Mouse (Mus musculus) embryo, embryonic 9.5 days (tissue): ENCODE data around the gene Cd101.
A peak's percentile ranks its signal among the peaks of the same experiment; 100 is the strongest.

Experiments
- DNase-seq: peaks from one replicate; pipeline ENCODE4 v3.0.0-alpha.2; 2017; ENCODE audit errors: extremely low spot score

Gene Cd101

GRCm38 (mm10) chr3:101029339-101029738, at the start of gene Cd101:
Gene Cd101, minus strand, starts transcription at chr3:101029556.
- DNase-seq, result no peak

DNA sequence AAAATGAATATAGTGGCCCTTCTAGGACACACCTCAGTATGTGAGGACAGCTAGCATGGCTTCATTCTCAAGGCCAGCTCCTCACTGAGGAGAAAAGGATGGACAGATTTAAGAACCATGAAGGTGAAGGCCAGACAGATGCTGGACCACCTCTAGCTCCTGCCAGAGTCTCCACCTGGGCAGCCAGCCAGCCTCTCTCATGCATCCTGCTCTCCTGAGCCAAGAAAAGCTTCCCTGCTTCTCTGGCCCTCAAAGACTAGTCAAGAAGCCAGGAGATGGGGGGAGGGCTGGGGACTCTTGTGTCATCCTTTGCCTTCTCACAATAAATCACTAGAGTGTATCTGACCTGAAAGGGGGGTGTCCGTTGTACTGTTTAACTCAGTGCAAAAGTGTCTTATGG, 49.0 kb upstream of the Cd101 start:
- DNase-seq, result no peak

DNA sequence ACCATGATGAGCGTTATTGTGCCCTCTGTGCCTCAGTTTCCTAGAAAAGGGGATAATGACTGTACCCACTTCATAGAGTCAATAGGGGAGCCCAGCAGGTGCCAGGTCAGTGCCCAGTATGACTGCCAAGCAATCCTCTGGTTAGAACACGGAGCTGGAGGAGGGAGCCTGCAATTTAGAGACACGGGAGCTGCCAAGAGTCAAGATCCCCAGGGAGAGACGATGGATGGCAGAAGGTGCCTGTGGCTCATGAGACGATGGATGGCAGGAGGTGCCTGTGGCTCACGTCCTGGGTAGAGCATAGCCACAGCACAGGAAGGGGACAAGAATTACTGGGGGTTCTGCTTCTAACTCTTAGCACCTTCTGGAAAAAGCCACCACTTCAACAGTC, 48.3 kb upstream of the Cd101 start:
- no peak for DNase-seq

GRCm38 (mm10) chr3:101076966-101077709, 47.8 kb upstream of the Cd101 start:
- DNase-seq, result no peak

GRCm38 (mm10) chr3:101075866-101076265, 46.5 kb upstream of the Cd101 start:
- no peak for DNase-seq

- no peak for DNase-seq
These were observed 44.0 kb upstream of the Cd101 start for GRCm38 (mm10) chr3:101073384-101073783.

DNA sequence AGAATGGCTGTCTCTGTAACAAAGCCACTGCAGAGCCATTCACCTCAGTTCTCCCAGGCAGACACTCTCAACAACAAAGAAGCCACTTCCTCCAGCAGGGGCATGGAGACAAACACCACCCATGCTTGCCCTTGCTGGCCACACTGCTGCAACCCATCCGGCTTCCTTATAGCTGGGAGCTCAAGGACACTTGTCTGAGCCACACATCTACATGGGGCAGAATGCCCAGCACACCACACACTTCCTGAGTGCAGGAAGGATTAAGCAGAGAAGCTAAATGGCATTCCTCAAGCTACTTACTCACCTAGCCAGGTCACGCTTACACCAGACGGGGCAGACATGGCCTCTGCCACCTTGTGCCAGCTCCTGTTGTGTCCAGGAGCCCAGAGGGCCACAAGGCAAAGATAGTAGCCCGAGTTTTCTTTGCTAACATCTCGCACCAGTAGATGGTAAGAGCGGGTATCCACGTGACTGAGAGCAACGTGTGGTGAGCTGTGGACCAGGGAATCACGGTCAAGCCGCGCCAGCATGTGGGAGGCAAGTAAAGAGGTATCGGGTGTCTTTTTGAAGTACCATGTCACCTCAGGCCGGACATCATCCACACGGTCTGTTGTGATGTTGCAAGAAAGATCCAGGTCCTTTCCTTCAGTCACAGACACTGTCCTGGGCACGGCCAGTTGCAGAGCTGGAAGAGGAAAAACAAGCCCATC, 43.3 kb upstream of the Cd101 start:
- no peak for DNase-seq

GRCm38 (mm10) chr3:101071576-101071975, 42.2 kb upstream of the Cd101 start:
- no peak for DNase-seq

GRCm38 (mm10) chr3:101070796-101071235, 41.5 kb upstream of the Cd101 start:
- peak; percentile 25 for DNase-seq

DNA sequence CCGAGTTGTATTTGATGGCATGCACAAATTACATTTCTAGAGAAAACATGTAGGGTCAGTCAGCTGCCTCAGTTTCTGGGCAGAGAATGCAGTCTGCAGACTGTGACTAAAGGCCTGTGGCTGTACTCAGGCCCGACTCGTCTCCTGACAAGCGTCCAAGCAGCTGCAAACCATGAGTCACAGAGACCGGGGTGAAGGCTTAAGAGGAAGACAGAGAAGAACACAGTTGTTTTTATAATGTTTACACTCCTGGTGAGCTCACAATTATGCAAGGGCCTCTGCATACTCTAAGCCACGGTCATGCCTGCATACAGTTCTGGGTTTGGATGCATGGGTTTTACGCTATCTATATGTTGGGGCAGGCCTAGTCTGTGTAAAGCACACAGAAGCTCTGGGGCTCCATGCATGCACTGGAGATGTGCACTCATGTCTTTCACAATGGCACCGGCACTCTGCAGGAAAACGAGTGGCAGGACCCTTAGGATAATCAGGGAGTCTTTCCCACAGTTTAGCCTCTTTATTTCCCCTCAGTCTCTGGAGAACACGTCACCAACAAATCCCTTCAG, 41.0 kb upstream of the Cd101 start:
- no peak for DNase-seq

DNA sequence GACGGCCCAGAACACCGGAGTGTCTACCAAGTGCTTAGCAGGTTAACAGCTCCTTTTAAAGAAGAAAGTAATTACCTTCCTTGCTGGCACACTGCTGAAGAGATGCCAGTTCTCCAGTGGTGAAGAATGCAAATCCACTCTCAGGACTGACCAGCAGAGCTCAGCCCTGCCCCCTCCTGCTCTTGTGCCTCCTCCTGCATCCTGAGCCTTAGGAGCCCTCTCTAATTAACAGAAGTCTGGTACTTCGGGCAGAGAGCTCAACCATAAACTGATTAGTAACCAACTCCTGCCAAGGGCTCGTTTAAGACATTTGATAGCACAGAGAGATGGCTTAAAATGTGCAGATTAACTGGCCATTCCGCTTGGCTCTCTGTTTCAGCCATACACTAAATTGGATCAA, 39.3 kb upstream of the Cd101 start:
- no peak for DNase-seq

- no peak for DNase-seq
These were observed 36.8 kb upstream of the Cd101 start for GRCm38 (mm10) chr3:101066175-101066574.

- DNase-seq, result no peak
These were observed 32.7 kb upstream of the Cd101 start for GRCm38 (mm10) chr3:101061865-101062585.

GRCm38 (mm10) chr3:101059214-101059613, 29.9 kb upstream of the Cd101 start:
- no peak for DNase-seq

DNA sequence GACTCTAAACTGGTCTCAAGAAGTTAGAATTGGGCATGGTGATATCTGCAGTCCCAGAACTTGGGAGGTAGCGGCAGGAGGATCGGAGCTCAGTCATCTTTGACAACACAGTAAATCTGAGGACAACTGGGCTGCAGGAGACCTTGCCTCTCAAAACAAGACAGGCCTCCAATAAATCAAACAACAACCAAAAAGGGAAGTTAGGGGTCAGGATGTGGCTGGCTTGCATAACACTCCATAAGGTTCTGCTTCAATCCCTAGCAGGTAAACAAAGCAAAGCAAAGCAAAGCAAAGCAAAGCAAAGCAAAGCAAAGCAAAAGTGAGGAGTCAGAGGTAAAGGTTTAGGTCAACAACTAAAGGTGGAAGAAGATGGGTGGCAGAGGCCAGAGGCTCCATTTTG, 28.8 kb upstream of the Cd101 start:
- DNase-seq, result no peak

DNA sequence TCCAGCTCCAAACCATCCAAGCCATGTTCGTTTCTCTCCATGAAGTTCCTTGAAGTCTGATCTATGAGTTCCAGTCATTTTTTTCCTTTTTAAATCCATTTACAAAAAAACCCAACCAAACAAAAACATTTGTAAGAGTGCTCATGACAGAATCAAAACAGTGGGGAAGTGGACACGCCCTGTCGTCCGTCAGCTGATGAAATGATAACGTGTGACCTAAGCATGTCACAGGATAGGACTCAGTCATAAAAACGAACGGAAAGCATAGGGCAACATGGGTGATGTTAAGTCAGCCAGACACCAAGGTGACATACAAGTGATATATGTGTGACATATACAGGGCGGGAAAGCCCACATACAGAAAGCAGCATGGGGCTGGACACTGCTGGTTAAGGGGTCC, 25.9 kb upstream of the Cd101 start:
- DNase-seq, result no peak

GRCm38 (mm10) chr3:101051601-101052000, 22.2 kb upstream of the Cd101 start:
- DNase-seq, result no peak

DNA sequence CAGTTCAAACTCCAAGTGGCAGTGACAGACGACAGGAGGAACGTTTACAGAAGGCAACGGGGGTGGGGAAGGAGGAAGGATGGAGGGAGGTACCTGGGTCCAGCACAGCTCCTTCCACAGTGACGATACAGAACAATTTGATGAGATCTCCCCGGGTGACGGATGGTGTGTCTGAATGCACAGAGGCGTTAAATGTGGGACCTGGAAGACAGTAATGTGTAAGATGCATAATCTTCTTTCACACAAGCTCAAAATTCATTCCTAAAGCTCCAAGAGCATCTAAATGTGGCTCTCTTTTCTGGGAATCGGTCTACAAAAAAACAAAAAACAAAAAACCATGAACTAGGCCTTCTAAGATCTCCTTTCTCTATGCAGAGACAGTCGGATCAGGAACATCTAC, 20.6 kb upstream of the Cd101 start:
- no peak for DNase-seq

GRCm38 (mm10) chr3:101048781-101049180, 19.4 kb upstream of the Cd101 start:
- DNase-seq, result no peak

- DNase-seq, result no peak
These were observed 18.4 kb upstream of the Cd101 start for GRCm38 (mm10) chr3:101047586-101048275.

- DNase-seq, result no peak
These were observed 16.1 kb upstream of the Cd101 start for GRCm38 (mm10) chr3:101045431-101045830.

- DNase-seq, result no peak
These were observed 15.3 kb upstream of the Cd101 start for GRCm38 (mm10) chr3:101044686-101045085.
